Mouse (Mus musculus) C2C12 (cell line): ENCODE results near the gene E2f6.

Source experiments
- CTCF ChIP-seq: IDR thresholded peaks from one replicate; pipeline ENCODE4 v1.5.1; 2011; ENCODE audit not compliant: control insufficient read depth, insufficient read depth, insufficient read length
- MAX ChIP-seq: IDR thresholded peaks from one replicate; pipeline ENCODE4 v1.6.1; 2011; ENCODE audit warnings: mild to moderate bottlenecking, control low read depth
- USF1 ChIP-seq: IDR thresholded peaks from one replicate; pipeline ENCODE4 v1.6.1; 2011; ENCODE audit warnings: low read depth, mild to moderate bottlenecking, control low read depth, moderate library complexity

- TF ChIP-seq MAX (no peak), CTCF (no peak), USF1 (no peak)
Measured at GRCm38 (mm10) chr12:16788600-16788999, 22.2 kb upstream of the E2f6 start.
